Mouse (Mus musculus): Measurements from ENCODE around the gene Nxpe2.

The Nxpe2 gene

DNA sequence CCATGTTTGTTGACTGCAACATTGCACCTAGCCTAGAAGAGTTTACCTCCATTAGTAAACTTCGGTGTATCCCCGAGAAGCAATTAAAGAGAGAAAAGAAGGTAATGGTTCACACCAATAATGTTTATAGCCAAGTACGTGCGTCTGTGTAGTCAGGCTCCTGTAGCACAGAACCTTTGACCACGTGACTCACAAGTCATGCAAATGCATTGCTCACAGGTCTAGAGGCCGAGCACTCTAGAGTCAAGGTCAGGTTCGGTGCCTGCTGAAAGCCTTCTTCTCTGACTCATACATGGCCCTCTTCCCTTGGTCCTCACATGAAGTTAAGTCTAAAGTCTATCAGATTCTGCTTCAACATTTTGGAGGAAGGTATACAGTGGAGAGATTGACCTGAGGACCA lies 54.3 kb downstream of the Nxpe2 start:
- no peak for DNase-seq (ENCODE audit: low spot score)

DNA sequence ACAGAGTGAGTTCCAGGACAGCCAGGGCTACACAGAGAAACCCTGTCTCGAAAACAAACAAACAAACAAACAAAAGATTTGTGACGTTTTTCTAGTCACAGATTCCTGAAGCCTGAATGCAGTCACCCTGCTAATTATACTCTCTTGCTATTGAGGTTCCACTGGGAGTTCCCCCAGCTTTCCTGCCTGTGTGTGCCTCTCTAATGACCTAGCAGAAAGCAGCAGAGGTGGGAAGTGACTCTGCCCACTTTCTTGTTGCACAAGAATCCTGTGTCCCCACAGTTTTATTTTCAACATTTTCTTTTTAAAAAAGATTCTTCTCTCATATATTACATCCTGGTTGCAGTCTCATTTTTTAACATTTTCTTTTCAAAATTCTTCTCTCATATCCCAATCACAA lies 58.5 kb downstream of the Nxpe2 start:
- no peak for DNase-seq (ENCODE audit: low spot score)

DNA sequence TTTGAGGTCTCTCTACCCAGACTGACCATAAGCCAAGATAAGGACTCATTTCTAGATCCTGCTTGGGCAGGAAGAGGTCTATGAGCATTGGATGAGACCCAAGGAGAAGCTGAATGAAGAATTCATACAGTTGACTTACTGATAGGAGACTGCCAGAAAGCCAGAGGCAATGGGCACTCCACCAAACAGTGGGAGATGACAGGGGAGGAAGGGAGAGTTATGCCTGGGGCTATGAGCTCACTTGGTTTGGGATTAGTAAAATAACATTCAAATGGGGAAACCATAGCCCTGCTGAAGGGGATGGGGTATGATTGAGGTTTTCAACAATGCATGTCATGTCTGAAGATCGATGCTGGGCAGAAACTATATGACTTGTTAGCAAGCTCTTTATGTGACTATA lies 63.0 kb downstream of the Nxpe2 start:
- DNase-seq (ENCODE audit: low spot score) = no peak

DNA sequence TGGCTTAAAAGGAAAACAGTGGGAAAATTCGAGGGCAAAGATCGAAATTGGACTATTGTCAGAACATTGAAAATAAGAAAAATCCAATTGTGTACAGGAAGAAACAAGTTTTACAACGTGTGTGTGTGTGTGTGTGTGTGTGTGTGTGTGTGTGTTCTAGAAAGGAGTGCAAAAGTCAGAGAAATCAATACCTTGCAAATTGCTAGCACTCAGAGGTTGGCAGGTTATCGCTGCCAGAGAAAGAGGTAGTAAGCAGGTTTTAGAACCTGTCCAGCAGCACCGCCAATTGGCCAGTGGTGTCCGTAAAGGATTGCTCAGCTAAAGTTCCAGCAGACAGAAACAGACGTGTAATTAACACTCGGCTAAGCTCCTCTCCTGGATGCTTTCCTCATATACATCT lies 69.0 kb downstream of the Nxpe2 start:
- no peak for DNase-seq (ENCODE audit: low spot score)

DNA sequence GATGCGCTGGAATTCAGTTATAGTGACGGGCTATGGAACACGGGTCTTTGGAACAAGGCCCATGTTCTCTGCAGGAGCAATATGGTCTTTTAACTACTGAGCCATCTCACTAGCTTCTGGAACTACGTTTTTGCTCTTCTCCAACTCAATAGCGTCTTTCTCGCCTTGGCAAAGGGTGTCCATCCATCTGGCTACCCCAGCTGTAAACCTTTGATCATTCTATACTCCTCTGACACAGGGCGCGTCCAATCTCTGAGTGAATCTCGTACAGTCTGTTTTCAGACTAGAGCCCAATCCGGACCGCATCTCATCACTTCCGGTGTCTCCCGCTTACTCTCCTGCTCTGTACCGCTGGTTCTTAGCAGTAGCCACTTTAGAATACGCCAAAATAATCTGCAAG lies 76.4 kb downstream of the Nxpe2 start:
- DNase-seq (ENCODE audit: low spot score) = no peak
